Mouse (Mus musculus): Measurements from ENCODE around the gene Hist1h2bc.

DNA sequence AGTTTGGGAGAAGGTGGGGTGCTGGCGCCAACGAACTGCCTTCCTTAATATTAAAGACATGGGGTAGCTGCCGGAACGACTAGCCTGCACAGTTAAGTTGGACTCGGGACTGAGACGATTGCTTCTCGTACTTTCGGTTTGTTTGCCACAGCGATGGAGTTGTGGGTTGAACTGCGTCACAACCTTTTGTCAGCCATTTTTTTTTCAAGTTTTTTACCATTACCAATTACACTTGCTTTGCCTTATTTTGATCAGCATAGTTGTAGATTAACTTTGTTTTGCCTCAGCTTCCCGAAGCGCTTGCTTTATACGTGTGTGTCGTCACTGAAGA, 55.9 kb downstream of the Hist1h2bc start:
- TF ChIP-seq POLR2A (IDR thresholded peaks at IDR 0.05; ENCODE audit: borderline replicate concordance, control insufficient read depth, low read depth, low read length) (no peak), CTCF (IDR thresholded peaks at IDR 0.05; ENCODE audit: control insufficient read depth, insufficient read depth, low read length) (no peak)

Measured in bone marrow, adult 2 months (tissue).